ENCODE assay signal across 9 mouse cellular contexts in the genomic region with DNA sequence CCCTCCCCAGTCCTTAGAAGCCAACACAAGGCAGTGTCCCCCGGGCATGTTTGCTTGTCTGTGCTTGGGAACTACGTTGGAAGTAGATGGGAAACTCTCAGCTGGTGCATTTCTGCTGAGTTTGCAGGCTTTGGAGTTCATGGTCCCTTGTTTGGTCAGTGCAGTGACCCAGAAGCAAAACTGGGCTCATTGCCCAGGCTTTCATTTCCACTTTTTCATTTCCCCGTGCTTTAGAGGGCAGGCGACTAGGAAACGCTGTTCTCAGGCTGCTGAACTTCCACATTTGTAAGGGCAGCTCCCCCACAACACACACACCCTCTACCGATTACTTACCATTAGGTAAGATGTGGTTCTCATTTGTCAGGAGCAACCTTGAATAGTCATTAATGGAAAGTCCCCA. TPM values are rescaled to one million over a fixed set of nuclear protein-coding genes. Genes with fewer than 3 reads are reported as not detected.
A peak's percentile ranks its signal among the peaks of the same experiment; 100 is the strongest.
DNase-seq lines count a peak whose midpoint lies in the region; ATAC-seq and TF ChIP-seq lines count a peak whose summit lies in the region.
"Had no signal": no experiment of that assay in that cellular context is flagged by ENCODE, and none has a peak within 500 bp of the region (broad histone marks: within the 10 kb centered on the region; RNA-seq: fewer than 3 reads in every experiment).

No protein-coding gene starts in this region.

- DNase-seq in kidney, adult 11 months = peak; percentile 86
- DNase-seq in Muller cell, postnatal 12 days (ENCODE audit: inconsistent ontology term) = peak; percentile 61
- DNase-seq in liver, postnatal 0 days = peak; percentile 68
- DNase-seq in hindbrain, embryonic 10.5 days (ENCODE audit: low spot score) = no peak
- no peak for DNase-seq in midbrain, embryonic 11.5 days (ENCODE audit: low spot score, missing footprints)

- TF ChIP-seq CTCF in liver, postnatal 0 days (IDR thresholded peaks at IDR 0.05; ENCODE audit: low read depth) = 0 out of 2 replicates have a peak, but pooled peaks have one; percentile 1

- no peak for ATAC-seq in kidney, embryonic 14.5 days (ENCODE audit: low FRiP score, low TSS enrichment)
- ATAC-seq in heart, embryonic 13.5 days (ENCODE audit: extremely low read depth, insufficient number of reproducible peaks, low FRiP score, low TSS enrichment) = peak; percentile 42; the same call in 1 of the 2 replicates
- peak; percentile 67 for ATAC-seq in liver, postnatal 0 days
- no peak for ATAC-seq in erythroblast, adult 5-6 weeks (replicated peaks; ENCODE audit: low FRiP score, poor library complexity, severe bottlenecking)
- no peak for ATAC-seq in midbrain, embryonic 11.5 days (ENCODE audit: low FRiP score)

- H3K9me3 ChIP-seq in kidney, embryonic 14.5 days (ENCODE audit: control insufficient read depth, low read length) = no peaks in the 10 kb centered on the region
- H3K9me3 ChIP-seq in heart, embryonic 13.5 days = no peaks in the 10 kb centered on the region
- no peaks in the 10 kb centered on the region for H3K9me3 ChIP-seq in liver, postnatal 0 days (ENCODE audit: low read length)
- no peaks in the 10 kb centered on the region for H3K9me3 ChIP-seq in hindbrain, embryonic 10.5 days
- no peaks in the 10 kb centered on the region for H3K9me3 ChIP-seq in midbrain, embryonic 11.5 days (ENCODE audit: control insufficient read depth, low read length)
- H3K9me3 ChIP-seq: G1E had no signal

- no peak for TF ChIP-seq EP300 in liver, postnatal 0 days (IDR thresholded peaks at IDR 0.05; ENCODE audit: low read depth)

- no peaks in the 10 kb centered on the region for H3K27me3 ChIP-seq in kidney, embryonic 14.5 days (ENCODE audit: control insufficient read depth, insufficient read depth, low read length)
- H3K27me3 ChIP-seq in heart, embryonic 13.5 days (replicated peaks) = no peaks in the 10 kb centered on the region
- no peaks in the 10 kb centered on the region for H3K27me3 ChIP-seq in liver, postnatal 0 days (ENCODE audit: insufficient read depth, low read length)
- no peaks in the 10 kb centered on the region for H3K27me3 ChIP-seq in hindbrain, embryonic 10.5 days (ENCODE audit: insufficient read depth, poor library complexity, severe bottlenecking)
- no peaks in the 10 kb centered on the region for H3K27me3 ChIP-seq in midbrain, embryonic 11.5 days (ENCODE audit: control insufficient read depth, insufficient read depth, low read length)

- H3K4me1 ChIP-seq in kidney, embryonic 14.5 days (ENCODE audit: control insufficient read depth, insufficient read depth, low read length) = 0 out of 2 replicates have a peak, but pooled peaks cover 4% of the 10 kb centered on the region
- H3K4me1 ChIP-seq in heart, embryonic 13.5 days = peaks cover 8% of the 10 kb centered on the region
- H3K4me1 ChIP-seq in liver, postnatal 0 days (ENCODE audit: insufficient read depth) = peaks cover 13% of the 10 kb centered on the region
- H3K4me1 ChIP-seq in hindbrain, embryonic 10.5 days (replicated peaks) = no peaks in the 10 kb centered on the region
- no peaks in the 10 kb centered on the region for H3K4me1 ChIP-seq in midbrain, embryonic 11.5 days (ENCODE audit: control insufficient read depth, insufficient read depth, low read length)

- H3K36me3 ChIP-seq in kidney, embryonic 14.5 days (ENCODE audit: control insufficient read depth, insufficient read depth, low read length) = peaks cover 78% of the 10 kb centered on the region
- peaks cover 97% of the 10 kb centered on the region for H3K36me3 ChIP-seq in heart, embryonic 13.5 days
- H3K36me3 ChIP-seq in liver, postnatal 0 days (replicated peaks; ENCODE audit: insufficient read depth, low read length) = peaks cover 58% of the 10 kb centered on the region
- H3K36me3 ChIP-seq in hindbrain, embryonic 10.5 days = peaks cover 100% of the 10 kb centered on the region
- peaks cover 18% of the 10 kb centered on the region for H3K36me3 ChIP-seq in midbrain, embryonic 11.5 days (ENCODE audit: control insufficient read depth, insufficient read depth, low read length)

- no peak overlapping the region for H3K9ac ChIP-seq in kidney, embryonic 14.5 days (ENCODE audit: low read depth, low read length)
- H3K9ac ChIP-seq in heart, embryonic 13.5 days = no peak overlapping the region
- no peak overlapping the region for H3K9ac ChIP-seq in liver, postnatal 0 days (replicated peaks)
- no peak overlapping the region for H3K9ac ChIP-seq in midbrain, embryonic 11.5 days (ENCODE audit: low read length)

- WGBS in kidney, embryonic 14.5 days = 44% methylated on average over 6 of the region's 6 CpGs
- 72% methylated on average over 6 of the region's 6 CpGs for WGBS in heart, embryonic 13.5 days
- WGBS in liver, postnatal 0 days (ENCODE audit: insufficient replicate concordance) = 40% methylated on average over 6 of the region's 6 CpGs
- 88% methylated on average over 6 of the region's 6 CpGs for WGBS in hindbrain, embryonic 10.5 days
- 91% methylated on average over 6 of the region's 6 CpGs for WGBS in midbrain, embryonic 11.5 days

- H3K4me2 ChIP-seq in kidney, embryonic 14.5 days (replicated peaks; ENCODE audit: low read depth, low read length) = no peak overlapping the region
- no peak overlapping the region for H3K4me2 ChIP-seq in heart, embryonic 13.5 days
- no peak overlapping the region for H3K4me2 ChIP-seq in liver, postnatal 0 days (ENCODE audit: low read depth, low read length)
- no peak overlapping the region for H3K4me2 ChIP-seq in midbrain, embryonic 11.5 days

- H3K27ac ChIP-seq in kidney, embryonic 14.5 days (ENCODE audit: low read depth, low read length) = no peak overlapping the region
- H3K27ac ChIP-seq in heart, embryonic 13.5 days (replicated peaks) = peak overlapping the region; percentile 50; the same call in 1 of the 2 replicates
- peak overlapping the region; percentile 74 for H3K27ac ChIP-seq in liver, postnatal 0 days (ENCODE audit: low read depth)
- no peak overlapping the region for H3K27ac ChIP-seq in hindbrain, embryonic 10.5 days
- no peak overlapping the region for H3K27ac ChIP-seq in midbrain, embryonic 11.5 days (ENCODE audit: low read depth, low read length)

- H3K4me3 ChIP-seq in kidney, embryonic 14.5 days (ENCODE audit: low read length) = no peak overlapping the region
- H3K4me3 ChIP-seq in heart, embryonic 13.5 days = no peak overlapping the region
- H3K4me3 ChIP-seq in liver, postnatal 0 days (ENCODE audit: low read depth, low read length) = no peak overlapping the region
- H3K4me3 ChIP-seq in hindbrain, embryonic 10.5 days = no peak overlapping the region
- H3K4me3 ChIP-seq in midbrain, embryonic 11.5 days (ENCODE audit: low read depth, low read length) = no peak overlapping the region

RNA-seq across cellular contexts. Expression of gene Nsl1, which starts 10.2 kb away (rescaled TPM):
- polyA plus RNA-seq in kidney, embryonic 14.5 days (2014; fragmentation: Nextera tagmentation; extraction: Ambion mirVana) = 10.4 and 23.3 TPM in 2 replicates
- 12.4 and 14.0 TPM in 2 replicates for polyA plus RNA-seq in heart, embryonic 13.5 days (2015; fragmentation: Nextera tagmentation; extraction: Ambion mirVana)
- 5.2 and 5.7 TPM in 2 replicates for polyA plus RNA-seq in liver, postnatal 0 days (2015; fragmentation: Nextera tagmentation; extraction: Ambion mirVana)
- 2.1 and 6.7 TPM in 2 replicates for total RNA-seq in erythroblast, adult 5-6 weeks (2015; ENCODE audit: low replicate concordance)
- total RNA-seq in erythroblast, adult 5-6 weeks (2017; ENCODE audit: low replicate concordance) = 3.8 and 7.5 TPM in 2 replicates
- 25.5 and 31.0 TPM in 2 replicates for polyA plus RNA-seq in hindbrain, embryonic 10.5 days (2016; fragmentation: Nextera tagmentation; extraction: Ambion mirVana)
- polyA plus RNA-seq in midbrain, embryonic 11.5 days (2014; fragmentation: Nextera tagmentation; extraction: Ambion mirVana) = 21.9 and 22.8 TPM in 2 replicates

RNA-seq across cellular contexts. Expression of gene Tatdn3, which starts 10.3 kb away (rescaled TPM):
- 12.6 and 13.2 TPM in 2 replicates for polyA plus RNA-seq in kidney, embryonic 14.5 days (2014; fragmentation: Nextera tagmentation; extraction: Ambion mirVana)
- 15.8 and 17.5 TPM in 2 replicates for polyA plus RNA-seq in heart, embryonic 13.5 days (2015; fragmentation: Nextera tagmentation; extraction: Ambion mirVana)
- polyA plus RNA-seq in liver, postnatal 0 days (2015; fragmentation: Nextera tagmentation; extraction: Ambion mirVana) = 6.0 and 6.5 TPM in 2 replicates
- total RNA-seq in erythroblast, adult 5-6 weeks (2015; ENCODE audit: low replicate concordance) = 5.6 and 8.5 TPM in 2 replicates
- 1.3 TPM in 1 of 2 replicates, not detected in the other for total RNA-seq in erythroblast, adult 5-6 weeks (2017; ENCODE audit: low replicate concordance)
- 9.9 and 13.9 TPM in 2 replicates for polyA plus RNA-seq in hindbrain, embryonic 10.5 days (2016; fragmentation: Nextera tagmentation; extraction: Ambion mirVana)
- 11.3 and 11.6 TPM in 2 replicates for polyA plus RNA-seq in midbrain, embryonic 11.5 days (2014; fragmentation: Nextera tagmentation; extraction: Ambion mirVana)

RNA-seq across cellular contexts. Expression of gene Batf3, which starts 24.6 kb away (rescaled TPM):
- polyA plus RNA-seq in kidney, embryonic 14.5 days (2014; fragmentation: Nextera tagmentation; extraction: Ambion mirVana) = 12.4 and 18.0 TPM in 2 replicates
- 3.5 and 4.3 TPM in 2 replicates for polyA plus RNA-seq in heart, embryonic 13.5 days (2015; fragmentation: Nextera tagmentation; extraction: Ambion mirVana)
- polyA plus RNA-seq in liver, postnatal 0 days (2015; fragmentation: Nextera tagmentation; extraction: Ambion mirVana) = 1.6 and 2.2 TPM in 2 replicates
- 2.1 TPM in 1 of 2 replicates, not detected in the other for total RNA-seq in erythroblast, adult 5-6 weeks (2015; ENCODE audit: low replicate concordance)
- 0.70 TPM in 1 of 2 replicates, not detected in the other for total RNA-seq in erythroblast, adult 5-6 weeks (2017; ENCODE audit: low replicate concordance)
- 4.8 and 5.2 TPM in 2 replicates for polyA plus RNA-seq in hindbrain, embryonic 10.5 days (2016; fragmentation: Nextera tagmentation; extraction: Ambion mirVana)
- 2.9 and 3.5 TPM in 2 replicates for polyA plus RNA-seq in midbrain, embryonic 11.5 days (2014; fragmentation: Nextera tagmentation; extraction: Ambion mirVana)

RNA-seq across cellular contexts. Expression of gene Spata45, which starts 36.6 kb away (rescaled TPM):
- not detected in 2 replicates for polyA plus RNA-seq in kidney, embryonic 14.5 days (2014; fragmentation: Nextera tagmentation; extraction: Ambion mirVana)
- polyA plus RNA-seq in heart, embryonic 13.5 days (2015; fragmentation: Nextera tagmentation; extraction: Ambion mirVana) = not detected in 2 replicates
- 0.49 TPM in 1 of 2 replicates, not detected in the other for polyA plus RNA-seq in liver, postnatal 0 days (2015; fragmentation: Nextera tagmentation; extraction: Ambion mirVana)
- not detected in 2 replicates for total RNA-seq in erythroblast, adult 5-6 weeks (2015; ENCODE audit: low replicate concordance)
- not detected in 2 replicates for total RNA-seq in erythroblast, adult 5-6 weeks (2017; ENCODE audit: low replicate concordance)
- not detected in 2 replicates for polyA plus RNA-seq in hindbrain, embryonic 10.5 days (2016; fragmentation: Nextera tagmentation; extraction: Ambion mirVana)
- polyA plus RNA-seq in midbrain, embryonic 11.5 days (2014; fragmentation: Nextera tagmentation; extraction: Ambion mirVana) = not detected in 2 replicates
- total RNA-seq: G1E had no signal
- polyA plus RNA-seq: G1E had no signal

RNA-seq across cellular contexts. Expression of gene Flvcr1, which starts 47.0 kb away (rescaled TPM):
- 6.8 and 8.5 TPM in 2 replicates for polyA plus RNA-seq in kidney, embryonic 14.5 days (2014; fragmentation: Nextera tagmentation; extraction: Ambion mirVana)
- polyA plus RNA-seq in heart, embryonic 13.5 days (2015; fragmentation: Nextera tagmentation; extraction: Ambion mirVana) = 2.6 and 3.1 TPM in 2 replicates
- 2.6 and 3.0 TPM in 2 replicates for polyA plus RNA-seq in liver, postnatal 0 days (2015; fragmentation: Nextera tagmentation; extraction: Ambion mirVana)
- 9.4 and 13.6 TPM in 2 replicates for total RNA-seq in erythroblast, adult 5-6 weeks (2015; ENCODE audit: low replicate concordance)
- 5.3 and 7.8 TPM in 2 replicates for total RNA-seq in erythroblast, adult 5-6 weeks (2017; ENCODE audit: low replicate concordance)
- polyA plus RNA-seq in hindbrain, embryonic 10.5 days (2016; fragmentation: Nextera tagmentation; extraction: Ambion mirVana) = 6.4 and 6.9 TPM in 2 replicates
- 11.3 and 11.9 TPM in 2 replicates for polyA plus RNA-seq in midbrain, embryonic 11.5 days (2014; fragmentation: Nextera tagmentation; extraction: Ambion mirVana)

Comparison
In these comparisons a context has a peak if more than half of its experiments do, and no peak if none do; other contexts are left out.
1. DNase-seq: peak in kidney, adult 11 months (single experiment), Muller cell, postnatal 12 days (single experiment) and liver, postnatal 0 days (single experiment); none in hindbrain, embryonic 10.5 days (single experiment) and midbrain, embryonic 11.5 days (single experiment).
2. ATAC-seq: peak in heart, embryonic 13.5 days (single experiment) and liver, postnatal 0 days (single experiment); none in kidney, embryonic 14.5 days (single experiment), erythroblast, adult 5-6 weeks (single experiment) and midbrain, embryonic 11.5 days (single experiment).
3. H3K27ac ChIP-seq: peak in heart, embryonic 13.5 days (single experiment) and liver, postnatal 0 days (single experiment); none in kidney, embryonic 14.5 days (single experiment), hindbrain, embryonic 10.5 days (single experiment) and midbrain, embryonic 11.5 days (single experiment).